Mouse (Mus musculus) embryonic fibroblast, embryonic 13.5 days (primary cell): ENCODE data around the gene Slc39a11.

Source experiments
- CTCF ChIP-seq: IDR thresholded peaks from 2 replicates; pipeline ENCODE4 v1.5.1; 2011; ENCODE audit warnings: mild to moderate bottlenecking, control low read depth, low read length, moderate library complexity, borderline replicate concordance; ENCODE audit not compliant: insufficient read depth
- POLR2A ChIP-seq: IDR thresholded peaks from 2 replicates; pipeline ENCODE4 v1.6.1; 2011; ENCODE audit warnings: low read depth, mild to moderate bottlenecking, control low read depth, low read length, moderate library complexity

DNA sequence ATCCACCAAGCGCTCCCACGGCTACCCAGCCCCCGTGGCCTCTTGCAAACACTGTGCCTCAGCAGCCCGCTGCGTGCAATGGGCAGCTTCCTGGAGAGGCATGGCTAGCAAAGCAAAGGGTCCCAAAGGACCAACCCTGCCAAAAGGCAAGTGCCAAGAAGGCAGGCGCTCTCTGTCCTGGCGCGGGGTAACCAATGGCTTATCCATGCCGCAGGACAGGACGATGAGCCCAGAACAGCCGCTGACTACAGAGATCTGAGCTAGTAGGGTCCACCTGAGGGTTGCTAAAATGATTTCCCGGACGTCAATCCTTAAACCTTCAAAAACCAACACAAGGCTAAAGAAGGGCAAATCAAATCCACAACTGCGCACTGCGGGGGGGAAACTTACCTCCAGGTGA, 449.0 kb downstream of the Slc39a11 start:
- TF ChIP-seq CTCF = no peak
- no peak for TF ChIP-seq POLR2A
